Mouse (Mus musculus): ENCODE data around the gene 4933411K16Rik. TPM values are rescaled to one million over a fixed set of nuclear protein-coding genes. Genes with fewer than 3 reads are reported as not detected.
A peak's percentile ranks its signal among the peaks of the same experiment; 100 is the strongest.

The 4933411K16Rik gene
- polyA plus RNA-seq (2015; fragmentation: Nextera tagmentation; extraction: Ambion mirVana): 0.54 and 0.62 TPM in 2 replicates

DNA sequence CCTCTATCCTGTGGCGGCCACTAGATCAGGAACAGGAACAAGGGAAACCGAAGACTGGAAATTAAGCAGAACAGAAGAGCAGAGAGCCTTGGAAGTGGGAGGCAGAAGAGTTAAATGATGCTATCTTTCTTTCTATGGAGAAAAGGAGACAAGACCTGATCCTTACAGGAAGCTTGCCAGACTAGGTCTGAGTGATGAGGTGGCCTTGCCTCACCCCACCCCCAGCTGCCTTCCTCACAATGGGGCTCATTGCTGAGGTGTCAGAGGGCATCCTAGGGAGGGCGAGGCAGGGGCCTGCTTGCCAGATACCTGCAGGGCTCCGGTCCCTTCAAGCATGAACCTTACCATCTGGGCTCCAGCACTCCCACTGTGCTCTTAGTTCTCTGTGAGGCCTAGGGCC lies at the start of gene 4933411K16Rik:
Gene 4933411K16Rik, plus strand, starts transcription at position 301 of the 400 bp plus-strand sequence.
- H3K9ac ChIP-seq: no peak within 1 kb of the TSS
- H3K4me2 ChIP-seq: no peak within 1 kb of the TSS
- no peak within 1 kb of the TSS for H3K4me3 ChIP-seq (replicated peaks)
- no peak within 1 kb of the TSS for H3K27ac ChIP-seq
- no peaks in the 10 kb centered on the region for H3K9me3 ChIP-seq (replicated peaks)
- H3K4me1 ChIP-seq: 0 out of 2 replicates have a peak, but pooled peaks cover 9% of the 10 kb centered on the region
- 73% methylated on average over 4 of the region's 4 CpGs for WGBS
- ATAC-seq (replicated peaks; ENCODE audit: low FRiP score): no peak
- H3K36me3 ChIP-seq: no peaks in the 10 kb centered on the region
- H3K27me3 ChIP-seq: no peaks in the 10 kb centered on the region

DNA sequence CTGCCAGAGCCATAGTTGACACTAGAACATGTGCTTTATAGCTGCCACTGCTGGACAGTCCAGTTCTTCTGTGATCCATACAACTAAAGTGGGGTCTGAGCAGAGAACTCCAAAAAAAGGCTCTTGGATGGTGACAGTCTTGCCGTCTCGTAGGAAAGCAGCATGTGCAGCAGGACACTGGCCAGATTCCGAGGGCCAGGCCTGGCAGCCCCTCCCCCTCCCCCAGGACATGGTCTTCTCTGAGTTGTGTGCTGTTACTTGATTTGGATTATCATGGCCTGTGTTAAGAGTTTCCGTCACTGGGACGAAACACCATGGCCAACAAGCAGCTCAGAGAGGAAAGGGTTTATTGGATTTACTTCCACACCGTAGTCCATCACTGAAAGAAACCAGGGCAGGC lies 47.8 kb upstream of the 4933411K16Rik start:
- no peak overlapping the region for H3K4me2 ChIP-seq
- H3K27me3 ChIP-seq: no peaks in the 10 kb centered on the region
- no peak for ATAC-seq (replicated peaks; ENCODE audit: low FRiP score)
- H3K9ac ChIP-seq: no peak overlapping the region
- H3K4me1 ChIP-seq: peaks cover 74% of the 10 kb centered on the region
- peak overlapping the region; percentile 30; the same call in 1 of the 2 replicates for H3K27ac ChIP-seq
- no peaks in the 10 kb centered on the region for H3K36me3 ChIP-seq
- 69% methylated on average over 6 of the region's 6 CpGs for WGBS
- H3K9me3 ChIP-seq (replicated peaks): no peaks in the 10 kb centered on the region
- H3K4me3 ChIP-seq (replicated peaks): no peak overlapping the region

DNA sequence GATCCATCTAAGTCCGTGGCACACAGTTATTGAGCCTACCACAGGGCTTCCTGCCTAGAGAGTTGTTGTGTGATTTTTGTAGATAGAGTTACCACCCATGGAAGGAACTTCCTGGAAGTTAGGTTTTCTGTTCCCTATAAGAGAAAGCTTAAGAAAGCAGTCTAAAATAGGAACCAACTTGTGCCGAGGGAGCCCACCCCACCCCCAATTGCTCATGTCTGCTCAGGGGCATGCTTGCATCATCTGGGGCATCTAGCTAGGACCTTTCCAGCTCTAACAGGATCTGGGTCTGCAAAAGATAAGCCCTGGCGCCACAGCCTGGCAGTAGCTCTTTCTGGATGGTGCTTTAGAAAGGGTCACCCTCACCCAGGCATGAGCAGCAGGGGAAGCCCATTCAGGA lies 46.4 kb upstream of the 4933411K16Rik start:
- WGBS: 67% methylated on average over 3 of the region's 3 CpGs
- Histone ChIP-seq H3K4me2 (no peak overlapping the region), H3K36me3 (no peaks in the 10 kb centered on the region), H3K27me3 (no peaks in the 10 kb centered on the region), H3K4me3 (replicated peaks) (no peak overlapping the region), H3K4me1 (peaks cover 74% of the 10 kb centered on the region), H3K27ac (peak overlapping the region; percentile 39), H3K9me3 (replicated peaks) (no peaks in the 10 kb centered on the region), H3K9ac (no peak overlapping the region)
- no peak for ATAC-seq (replicated peaks; ENCODE audit: low FRiP score)

DNA sequence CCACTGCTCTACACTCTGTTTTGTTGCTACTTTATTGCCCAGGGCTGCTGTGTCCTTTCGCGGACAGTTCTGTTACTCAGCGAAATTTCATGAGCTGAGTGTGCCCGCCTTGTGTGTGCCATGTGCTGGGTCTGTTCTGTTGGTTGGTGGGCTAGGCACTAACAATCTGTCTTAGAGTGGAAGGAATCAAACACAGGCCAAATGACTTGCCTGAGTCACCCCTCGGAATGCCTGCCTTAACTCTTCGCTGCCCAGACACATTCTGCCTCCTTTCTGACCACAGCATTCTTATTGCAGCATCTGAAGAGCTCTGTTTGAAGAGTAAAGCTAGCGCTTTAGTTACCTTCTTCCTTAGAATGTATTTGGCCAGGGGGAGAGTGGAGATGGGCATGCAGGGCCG lies 45.5 kb upstream of the 4933411K16Rik start:
- Histone ChIP-seq H3K4me3 (replicated peaks) (no peak overlapping the region), H3K9ac (no peak overlapping the region), H3K9me3 (replicated peaks) (no peaks in the 10 kb centered on the region), H3K4me2 (no peak overlapping the region), H3K36me3 (no peaks in the 10 kb centered on the region), H3K27ac (peak overlapping the region; percentile 39), H3K4me1 (peaks cover 74% of the 10 kb centered on the region), H3K27me3 (no peaks in the 10 kb centered on the region)
- 46% methylated on average over 8 of the region's 8 CpGs for WGBS
- ATAC-seq (replicated peaks; ENCODE audit: low FRiP score): no peak

DNA sequence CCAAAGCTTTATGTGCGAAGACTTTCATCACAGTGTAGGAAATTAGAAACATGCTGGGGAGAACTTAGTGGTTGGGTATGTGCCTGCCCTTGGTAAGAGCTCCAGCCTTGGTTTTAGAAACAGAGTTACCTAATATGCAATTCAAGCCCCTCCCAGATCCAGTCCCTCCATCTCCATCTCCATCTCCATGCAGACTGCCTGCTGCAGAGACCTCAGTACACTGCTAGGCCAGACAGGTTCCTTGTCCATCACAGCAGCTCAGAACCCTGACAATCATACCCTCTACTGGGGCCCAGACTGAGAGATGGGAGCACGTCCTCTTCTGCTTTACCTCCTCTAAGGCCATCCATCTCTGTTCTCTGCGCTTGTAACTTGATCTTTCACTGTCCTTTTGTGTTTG lies 43.5 kb upstream of the 4933411K16Rik start:
- 46% methylated on average over 3 of the region's 3 CpGs for WGBS
- ATAC-seq (replicated peaks; ENCODE audit: low FRiP score): no peak
- Histone ChIP-seq H3K36me3 (no peaks in the 10 kb centered on the region; the same call in 1 of the 2 replicates), H3K4me2 (no peak overlapping the region), H3K27me3 (no peaks in the 10 kb centered on the region), H3K4me3 (replicated peaks) (no peak overlapping the region), H3K9ac (peak overlapping the region; percentile 14; the same call in 1 of the 2 replicates), H3K4me1 (peaks cover 76% of the 10 kb centered on the region), H3K9me3 (replicated peaks) (no peaks in the 10 kb centered on the region), H3K27ac (peak overlapping the region; percentile 64)

DNA sequence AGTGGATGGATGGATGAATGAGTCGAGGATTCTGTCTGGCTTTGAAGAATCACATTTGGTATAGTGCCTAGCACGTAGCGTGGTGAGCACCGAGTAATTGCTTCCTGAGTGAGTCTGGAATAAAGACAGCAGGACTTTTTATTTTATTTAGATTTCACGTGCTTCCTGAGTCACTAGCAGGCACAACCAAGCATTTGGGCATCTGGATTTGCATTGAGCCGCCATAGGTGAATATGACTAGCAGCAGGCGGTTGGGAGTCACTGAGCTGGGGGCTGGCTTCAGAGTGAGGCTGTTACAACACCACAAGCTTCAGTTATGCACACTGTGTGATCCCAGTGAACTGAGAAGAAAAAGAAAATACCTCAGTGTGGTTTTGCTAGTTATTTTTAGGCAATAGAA lies 43.0 kb upstream of the 4933411K16Rik start:
- Histone ChIP-seq H3K4me3 (replicated peaks) (no peak overlapping the region), H3K27ac (peak overlapping the region; percentile 64), H3K9ac (peak overlapping the region; percentile 14; the same call in 1 of the 2 replicates), H3K4me1 (peaks cover 78% of the 10 kb centered on the region), H3K9me3 (replicated peaks) (no peaks in the 10 kb centered on the region), H3K4me2 (no peak overlapping the region), H3K36me3 (no peaks in the 10 kb centered on the region; the same call in 1 of the 2 replicates), H3K27me3 (no peaks in the 10 kb centered on the region)
- WGBS: 22% methylated on average over 7 of the region's 7 CpGs
- ATAC-seq (replicated peaks; ENCODE audit: low FRiP score): no peak

GRCm38 (mm10) chr19:42010436-42010835 lies 41.6 kb upstream of the 4933411K16Rik start:
- Histone ChIP-seq H3K9ac (no peak overlapping the region), H3K4me3 (replicated peaks) (no peak overlapping the region), H3K27ac (0 out of 2 replicates have a peak overlapping the region, but pooled peaks have one; percentile 10), H3K9me3 (replicated peaks) (no peaks in the 10 kb centered on the region), H3K27me3 (no peaks in the 10 kb centered on the region), H3K4me2 (no peak overlapping the region), H3K36me3 (no peaks in the 10 kb centered on the region; the same call in 1 of the 2 replicates), H3K4me1 (peaks cover 71% of the 10 kb centered on the region)
- 38% methylated on average over 4 of the region's 4 CpGs for WGBS
- ATAC-seq (replicated peaks; ENCODE audit: low FRiP score): no peak

DNA sequence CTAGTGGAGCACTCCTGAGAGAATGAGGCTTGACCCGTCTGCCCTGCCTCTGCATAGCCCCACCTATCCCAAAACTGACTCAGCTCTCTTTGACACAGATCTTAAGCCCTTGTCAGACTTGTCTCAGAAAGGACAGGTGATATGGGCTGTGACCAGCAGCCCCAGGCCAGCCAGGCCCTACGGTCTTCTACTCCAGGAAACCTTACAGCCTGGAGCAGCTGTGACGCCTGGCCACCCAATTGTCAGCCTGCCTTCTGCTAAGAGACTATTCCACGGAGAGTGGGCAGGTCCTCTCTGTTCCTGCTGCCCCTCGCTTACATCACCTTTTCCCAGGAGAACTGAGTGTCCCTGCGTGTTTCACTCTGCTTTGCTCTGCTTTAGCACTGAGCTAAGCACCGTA lies 40.9 kb upstream of the 4933411K16Rik start:
- ATAC-seq (replicated peaks; ENCODE audit: low FRiP score): no peak; the same call in 1 of the 2 replicates
- WGBS: 64% methylated on average over 7 of the region's 7 CpGs

DNA sequence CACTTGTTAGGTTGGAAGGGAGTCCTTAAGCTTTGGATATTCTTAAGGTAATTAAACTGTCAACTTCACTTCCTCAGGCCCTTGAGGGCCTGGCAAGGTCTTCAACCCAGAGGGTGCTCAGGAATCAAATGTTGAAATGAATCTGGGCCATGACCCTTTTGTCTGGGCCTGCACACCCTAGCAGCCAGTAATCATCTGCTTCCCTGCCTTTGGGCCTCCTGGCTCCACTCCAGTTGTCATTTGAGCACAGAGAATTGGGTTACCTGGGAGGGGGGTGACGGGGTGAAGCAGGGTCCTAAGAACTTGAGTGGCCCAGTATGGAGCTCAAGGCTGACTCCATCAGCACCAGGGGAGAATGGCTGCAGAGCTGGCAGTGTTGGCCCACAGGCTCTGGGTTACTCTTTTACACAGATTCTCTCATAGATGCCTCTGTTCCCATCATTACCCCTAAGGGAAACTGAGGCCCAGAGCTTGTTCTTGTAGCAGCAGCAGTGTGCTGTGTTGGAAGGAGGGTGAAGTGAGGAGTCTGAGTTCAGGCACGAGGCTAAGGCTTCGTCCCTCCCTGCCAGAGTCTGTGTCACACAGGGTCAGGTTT lies 37.7 kb upstream of the 4933411K16Rik start:
- Histone ChIP-seq H3K4me3 (replicated peaks) (no peak overlapping the region), H3K4me2 (no peak overlapping the region), H3K9me3 (replicated peaks) (no peaks in the 10 kb centered on the region), H3K9ac (no peak overlapping the region), H3K36me3 (no peaks in the 10 kb centered on the region; the same call in 1 of the 2 replicates), H3K27me3 (no peaks in the 10 kb centered on the region), H3K27ac (peak overlapping the region; percentile 45), H3K4me1 (peaks cover 75% of the 10 kb centered on the region)
- peak; percentile 70 for ATAC-seq (replicated peaks; ENCODE audit: low FRiP score)
- 60% methylated on average over 3 of the region's 3 CpGs for WGBS

More for the DNA sequence above, 40.9 kb upstream of the 4933411K16Rik start:
- H3K27ac ChIP-seq: 0 out of 2 replicates have a peak overlapping the region, but pooled peaks have one; percentile 10
- no peaks in the 10 kb centered on the region for H3K27me3 ChIP-seq
- no peak overlapping the region for H3K9ac ChIP-seq
- H3K4me1 ChIP-seq: peaks cover 71% of the 10 kb centered on the region
- no peaks in the 10 kb centered on the region; the same call in 1 of the 2 replicates for H3K36me3 ChIP-seq
- H3K9me3 ChIP-seq (replicated peaks): no peaks in the 10 kb centered on the region
- H3K4me3 ChIP-seq (replicated peaks): no peak overlapping the region
- H3K4me2 ChIP-seq: no peak overlapping the region

DNA sequence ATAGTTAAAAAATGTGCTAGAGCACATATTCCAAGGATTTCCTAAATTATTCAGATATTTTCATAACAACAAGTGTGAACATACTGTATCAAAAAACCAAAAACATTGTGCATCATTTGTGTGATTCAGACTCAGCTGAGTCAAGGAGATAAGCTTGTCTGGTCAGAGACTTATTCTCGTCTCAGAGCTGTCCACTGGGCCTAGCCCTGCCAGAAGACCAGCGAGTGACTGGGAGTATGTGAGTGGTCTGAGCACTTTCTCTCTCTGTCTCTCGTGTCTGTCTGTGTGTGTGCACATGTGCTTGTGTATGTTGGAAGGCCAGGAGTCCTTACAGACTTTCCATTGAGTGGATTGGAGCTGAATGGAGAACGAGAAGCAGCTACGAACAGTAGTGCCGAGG lies 37.0 kb upstream of the 4933411K16Rik start:
- H3K4me1 ChIP-seq: peaks cover 73% of the 10 kb centered on the region
- 80% methylated on average over 6 of the region's 6 CpGs for WGBS
- no peak overlapping the region for H3K4me2 ChIP-seq
- no peak overlapping the region for H3K9ac ChIP-seq
- no peaks in the 10 kb centered on the region; the same call in 1 of the 2 replicates for H3K36me3 ChIP-seq
- no peaks in the 10 kb centered on the region for H3K9me3 ChIP-seq (replicated peaks)
- no peak overlapping the region for H3K4me3 ChIP-seq (replicated peaks)
- no peak for ATAC-seq (replicated peaks; ENCODE audit: low FRiP score)
- H3K27ac ChIP-seq: peak overlapping the region; percentile 45; the same call in 1 of the 2 replicates
- H3K27me3 ChIP-seq: no peaks in the 10 kb centered on the region

- Histone ChIP-seq H3K4me2 (no peak overlapping the region), H3K27me3 (no peaks in the 10 kb centered on the region), H3K9me3 (replicated peaks) (no peaks in the 10 kb centered on the region), H3K9ac (no peak overlapping the region), H3K4me3 (replicated peaks) (no peak overlapping the region), H3K4me1 (peaks cover 64% of the 10 kb centered on the region), H3K36me3 (no peaks in the 10 kb centered on the region; the same call in 1 of the 2 replicates), H3K27ac (peak overlapping the region; percentile 86)
- 75% methylated on average over 4 of the region's 4 CpGs for WGBS
- ATAC-seq (replicated peaks; ENCODE audit: low FRiP score): no peak
Observed at GRCm38 (mm10) chr19:42016251-42016650, 35.8 kb upstream of the 4933411K16Rik start.

GRCm38 (mm10) chr19:42016840-42017239 lies 35.2 kb upstream of the 4933411K16Rik start:
- 39% methylated on average over 5 of the region's 5 CpGs for WGBS
- no peaks in the 10 kb centered on the region for H3K27me3 ChIP-seq
- H3K27ac ChIP-seq: peak overlapping the region; percentile 86
- ATAC-seq (replicated peaks; ENCODE audit: low FRiP score): no peak; the same call in 1 of the 2 replicates
- H3K4me2 ChIP-seq: no peak overlapping the region
- no peak overlapping the region for H3K9ac ChIP-seq
- H3K9me3 ChIP-seq (replicated peaks): no peaks in the 10 kb centered on the region
- H3K4me3 ChIP-seq (replicated peaks): no peak overlapping the region
- H3K4me1 ChIP-seq: peaks cover 65% of the 10 kb centered on the region
- no peaks in the 10 kb centered on the region; the same call in 1 of the 2 replicates for H3K36me3 ChIP-seq
